Comparison of ENCODE assay signal across 10 mouse cellular contexts in the genomic region with DNA sequence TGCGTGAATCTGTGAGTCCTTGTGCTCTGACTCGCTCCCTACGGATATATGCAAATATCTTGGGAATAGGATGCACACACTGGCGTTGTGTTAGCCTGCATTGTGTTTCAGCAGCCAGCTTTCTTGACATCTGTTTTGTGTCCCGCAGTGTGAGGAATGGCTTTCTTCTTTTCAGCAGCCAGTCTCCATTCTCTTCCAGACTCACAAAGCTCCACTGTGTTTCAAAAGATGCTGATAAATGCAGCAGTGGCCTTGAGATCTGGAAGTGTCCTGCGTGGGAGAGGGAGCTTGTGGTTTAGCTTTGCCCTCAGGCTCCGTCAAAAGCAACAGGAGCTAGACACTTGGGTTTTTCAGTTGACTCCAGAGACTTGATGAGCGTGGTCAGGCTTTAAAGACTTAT.
DNase-seq lines count a peak whose midpoint lies in the region; ATAC-seq and TF ChIP-seq lines count a peak whose summit lies in the region.
"Had no signal": no experiment of that assay in that cellular context is flagged by ENCODE, and none has a peak within 500 bp of the region (broad histone marks: within the 10 kb centered on the region; RNA-seq: fewer than 3 reads in every experiment).

No protein-coding gene starts in this region.

- no peak for ATAC-seq in kidney, postnatal 0 days (replicated peaks; ENCODE audit: low FRiP score, low read depth)
- no peak for ATAC-seq in embryonic facial prominence, embryonic 15.5 days (ENCODE audit: insufficient number of reproducible peaks, low FRiP score, low TSS enrichment, low read depth)
- ATAC-seq in hindbrain, embryonic 12.5 days (ENCODE audit: low FRiP score): peak; percentile 87
- peak; percentile 75 for ATAC-seq in neural tube, embryonic 15.5 days (ENCODE audit: low FRiP score)

- no peaks in the 10 kb centered on the region for H3K4me1 ChIP-seq in kidney, postnatal 0 days (replicated peaks; ENCODE audit: insufficient read depth, low read length)
- peaks cover 6% of the 10 kb centered on the region; the same call in 1 of the 2 replicates for H3K4me1 ChIP-seq in embryonic facial prominence, embryonic 15.5 days
- H3K4me1 ChIP-seq in hindbrain, embryonic 12.5 days: peaks cover 7% of the 10 kb centered on the region
- peaks cover 9% of the 10 kb centered on the region; the same call in 1 of the 2 replicates for H3K4me1 ChIP-seq in neural tube, embryonic 15.5 days

- WGBS in kidney, postnatal 0 days: 41% methylated on average over 8 of the region's 8 CpGs
- 21% methylated on average over 8 of the region's 8 CpGs for WGBS in embryonic facial prominence, embryonic 15.5 days
- 8% methylated on average over 8 of the region's 8 CpGs for WGBS in hindbrain, embryonic 12.5 days
- WGBS in neural tube, embryonic 15.5 days: 12% methylated on average over 8 of the region's 8 CpGs

- intact Hi-C loops in gastrocnemius, adult 2 months (cut with DNase I): no loop called here

- peak; percentile 35 for DNase-seq in kidney, postnatal 0 days (ENCODE audit: low spot score)
- DNase-seq in kidney, adult 18-20 months: no peak
- no peak for DNase-seq in frontal cortex, postnatal 25 days (ENCODE audit: low spot score in 2 of 2)
- no peak for DNase-seq in cerebellum, postnatal 10 days
- no peak for DNase-seq in gastrocnemius, adult 2 months
- DNase-seq: adrenal gland, postnatal 25 days had no signal

- no peak overlapping the region for H3K4me2 ChIP-seq in kidney, postnatal 0 days (ENCODE audit: low read length)
- no peak overlapping the region for H3K4me2 ChIP-seq in embryonic facial prominence, embryonic 15.5 days (replicated peaks)
- no peak overlapping the region for H3K4me2 ChIP-seq in hindbrain, embryonic 12.5 days (replicated peaks)
- no peak overlapping the region for H3K4me2 ChIP-seq in neural tube, embryonic 15.5 days

- H3K27me3 ChIP-seq in kidney, postnatal 0 days (ENCODE audit: insufficient read depth, low read length): no peaks in the 10 kb centered on the region
- no peaks in the 10 kb centered on the region for H3K27me3 ChIP-seq in embryonic facial prominence, embryonic 15.5 days
- no peaks in the 10 kb centered on the region for H3K27me3 ChIP-seq in hindbrain, embryonic 12.5 days
- no peaks in the 10 kb centered on the region for H3K27me3 ChIP-seq in neural tube, embryonic 15.5 days (replicated peaks)
- H3K27me3 ChIP-seq: CH12.LX had no signal

- no peak overlapping the region for H3K9ac ChIP-seq in kidney, postnatal 0 days (ENCODE audit: low read depth, low read length)
- H3K9ac ChIP-seq in embryonic facial prominence, embryonic 15.5 days: no peak overlapping the region
- H3K9ac ChIP-seq in hindbrain, embryonic 12.5 days: no peak overlapping the region
- H3K9ac ChIP-seq in neural tube, embryonic 15.5 days (replicated peaks): no peak overlapping the region

- H3K4me3 ChIP-seq in kidney, postnatal 0 days (replicated peaks; ENCODE audit: low read depth, low read length): no peak overlapping the region
- H3K4me3 ChIP-seq in embryonic facial prominence, embryonic 15.5 days (replicated peaks): no peak overlapping the region
- H3K4me3 ChIP-seq in hindbrain, embryonic 12.5 days: no peak overlapping the region
- H3K4me3 ChIP-seq in neural tube, embryonic 15.5 days (replicated peaks): no peak overlapping the region
- H3K4me3 ChIP-seq in gastrocnemius, adult 2 months: no peak overlapping the region

- no peak for TF ChIP-seq CTCF in kidney, postnatal 0 days (IDR thresholded peaks at IDR 0.05; ENCODE audit: low read depth)
- no peak for TF ChIP-seq CTCF in gastrocnemius, adult 2 months (IDR thresholded peaks at IDR 0.05)

- no peaks in the 10 kb centered on the region for H3K36me3 ChIP-seq in kidney, postnatal 0 days (ENCODE audit: insufficient read depth, low read length)
- no peaks in the 10 kb centered on the region for H3K36me3 ChIP-seq in embryonic facial prominence, embryonic 15.5 days
- no peaks in the 10 kb centered on the region for H3K36me3 ChIP-seq in hindbrain, embryonic 12.5 days
- H3K36me3 ChIP-seq in neural tube, embryonic 15.5 days: no peaks in the 10 kb centered on the region

- H3K27ac ChIP-seq in kidney, postnatal 0 days: no peak overlapping the region
- peak overlapping the region; percentile 19 for H3K27ac ChIP-seq in embryonic facial prominence, embryonic 15.5 days (replicated peaks)
- peak overlapping the region; percentile 83 for H3K27ac ChIP-seq in hindbrain, embryonic 12.5 days
- H3K27ac ChIP-seq in neural tube, embryonic 15.5 days (replicated peaks): peak overlapping the region; percentile 43
- no peak overlapping the region for H3K27ac ChIP-seq in gastrocnemius, adult 2 months

- H3K9me3 ChIP-seq in kidney, postnatal 0 days (replicated peaks; ENCODE audit: low read length): no peaks in the 10 kb centered on the region
- H3K9me3 ChIP-seq in embryonic facial prominence, embryonic 15.5 days (replicated peaks): no peaks in the 10 kb centered on the region
- H3K9me3 ChIP-seq in hindbrain, embryonic 12.5 days (replicated peaks): 0 out of 2 replicates have a peak, but pooled peaks cover 4% of the 10 kb centered on the region
- no peaks in the 10 kb centered on the region; the same call in 1 of the 2 replicates for H3K9me3 ChIP-seq in neural tube, embryonic 15.5 days (replicated peaks)

Comparison
In these comparisons a context has a peak if more than half of its experiments do, and no peak if none do; other contexts are left out.
1. ATAC-seq: peak in hindbrain, embryonic 12.5 days (single experiment) and neural tube, embryonic 15.5 days (single experiment); none in kidney, postnatal 0 days (single experiment) and embryonic facial prominence, embryonic 15.5 days (single experiment).
2. H3K27ac ChIP-seq: peak in embryonic facial prominence, embryonic 15.5 days (single experiment), hindbrain, embryonic 12.5 days (single experiment) and neural tube, embryonic 15.5 days (single experiment); none in kidney, postnatal 0 days (single experiment) and gastrocnemius, adult 2 months (single experiment).